Mouse (Mus musculus): ENCODE data around the gene Nod1. TPM values are rescaled to one million over a fixed set of nuclear protein-coding genes. Genes with fewer than 3 reads are reported as not detected.

The Nod1 gene
- polyA plus RNA-seq, 1 experiment, result 4.7 TPM

DNA sequence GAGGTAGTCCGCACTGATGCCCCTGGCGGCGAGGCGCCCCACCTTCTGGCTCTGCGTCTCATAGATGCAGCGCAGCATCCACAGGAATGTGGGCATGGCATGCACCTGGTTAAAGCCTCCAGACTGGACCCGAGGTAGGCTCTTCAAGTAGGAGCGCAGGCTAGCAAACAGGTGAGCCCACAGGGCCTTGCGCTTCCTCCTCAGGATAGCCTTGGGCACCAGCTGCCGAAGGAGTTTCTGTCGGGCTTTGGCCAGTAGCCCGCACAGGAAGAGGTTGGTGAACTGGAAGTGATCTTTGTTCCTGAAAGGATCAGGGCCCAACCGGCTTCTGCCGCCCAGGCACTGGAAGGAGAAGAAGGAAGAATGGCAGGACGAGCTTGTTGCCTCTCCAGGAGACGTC lies 29.1 kb downstream of the Nod1 start:
- DNase-seq (ENCODE audit: extremely low spot score in 1 of 2, low spot score in 1 of 2), result no peak

DNA sequence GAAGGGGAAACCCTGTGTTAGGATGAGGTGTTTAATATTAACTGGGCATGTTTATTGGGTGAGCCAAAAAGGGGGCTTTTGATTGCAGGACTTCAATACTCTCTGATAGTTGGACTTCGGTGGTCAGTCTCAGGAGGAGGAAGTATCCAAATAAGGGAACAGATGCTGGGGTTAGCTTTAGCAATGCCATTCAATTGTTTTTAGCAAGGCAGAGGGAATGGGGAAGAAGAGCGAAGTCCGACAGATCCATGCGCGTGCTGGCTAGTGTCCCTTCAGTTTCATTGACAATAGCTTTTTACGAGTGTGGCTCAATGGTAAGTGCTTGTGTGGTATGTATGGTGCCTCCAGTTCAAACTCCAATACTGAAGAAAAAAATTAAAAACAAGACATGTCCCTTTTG lies 31.3 kb downstream of the Nod1 start:
- no peak for DNase-seq (ENCODE audit: extremely low spot score in 1 of 2, low spot score in 1 of 2)

DNA sequence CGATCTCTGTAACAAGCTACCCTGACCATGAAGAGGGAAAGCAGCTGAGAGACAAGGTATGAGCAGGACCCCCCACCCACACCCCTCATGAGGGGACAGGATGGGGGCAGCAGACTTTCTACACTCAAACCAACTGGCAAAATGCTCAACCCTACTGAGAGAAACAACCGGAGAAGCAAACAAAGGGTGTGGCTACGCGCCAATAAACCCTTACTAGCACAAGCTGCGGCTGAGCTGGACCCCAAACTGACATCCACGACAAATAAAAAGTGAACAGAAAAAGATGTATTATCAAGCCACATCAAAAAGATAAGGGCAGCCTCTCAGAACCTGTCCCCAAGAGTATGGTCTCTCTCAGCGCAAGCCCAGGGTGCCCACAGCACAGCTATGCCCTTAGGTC lies 32.3 kb downstream of the Nod1 start:
- no peak for DNase-seq (ENCODE audit: extremely low spot score in 1 of 2, low spot score in 1 of 2)

DNA sequence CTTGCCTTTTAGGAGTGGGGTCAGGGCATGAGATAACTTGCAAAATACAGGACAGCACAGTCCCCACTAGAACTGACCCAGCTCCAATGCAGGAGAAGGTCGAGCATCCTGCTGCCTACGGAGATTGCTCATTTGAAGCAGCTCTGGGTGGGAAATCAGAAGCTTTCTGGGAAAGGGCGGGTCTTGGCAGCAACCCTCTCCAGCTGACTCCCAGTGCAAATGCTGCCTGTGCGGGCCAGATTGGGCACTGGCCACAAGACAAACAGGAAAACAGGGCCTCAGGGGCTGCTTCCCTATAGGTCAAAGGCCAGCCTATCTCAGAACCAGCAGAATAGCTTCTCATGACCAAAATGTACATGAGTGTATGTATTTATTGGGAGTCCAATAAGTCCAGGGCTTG lies 32.8 kb downstream of the Nod1 start:
- no peak for DNase-seq (ENCODE audit: extremely low spot score in 1 of 2, low spot score in 1 of 2)

DNA sequence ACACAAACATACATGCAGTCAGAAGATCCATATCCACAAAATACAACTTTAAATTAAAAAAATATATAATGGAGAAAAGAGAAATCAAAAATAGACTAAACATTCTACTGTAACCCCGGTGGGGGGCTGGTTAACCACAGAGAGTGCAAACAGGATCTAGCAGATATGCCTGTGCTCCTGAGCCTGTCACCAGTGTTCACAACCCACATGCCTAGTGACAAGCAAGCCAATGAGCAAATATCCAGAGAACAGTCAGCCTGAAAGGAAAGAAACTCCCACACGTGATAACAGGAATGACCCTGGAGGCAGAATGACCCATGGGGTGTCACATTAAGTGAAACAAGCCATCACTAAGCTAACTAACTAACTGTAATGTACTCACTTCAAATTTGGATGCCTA lies 35.9 kb downstream of the Nod1 start:
- DNase-seq (ENCODE audit: extremely low spot score in 1 of 2, low spot score in 1 of 2), result no peak

DNA sequence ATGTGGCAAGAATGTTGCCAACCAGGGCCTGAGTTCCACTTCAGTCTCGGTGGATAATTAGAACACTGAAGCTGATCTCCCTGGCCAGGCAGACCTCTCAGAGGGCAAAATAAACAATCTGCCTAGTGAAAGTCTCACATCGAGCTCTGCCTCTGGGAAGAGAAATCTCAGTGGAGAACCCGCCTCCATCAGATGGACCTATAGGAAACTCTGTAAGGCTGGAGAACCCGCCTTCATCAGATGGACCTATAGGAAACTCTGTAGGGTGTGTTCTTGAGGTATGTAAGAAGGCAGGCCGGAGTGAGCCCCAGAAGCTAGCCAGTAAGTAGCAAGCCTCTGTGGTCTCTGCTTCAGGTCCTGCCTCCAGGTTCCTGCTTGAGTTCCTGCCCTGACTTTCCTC lies 37.5 kb downstream of the Nod1 start:
- no peak for DNase-seq (ENCODE audit: extremely low spot score in 1 of 2, low spot score in 1 of 2)

DNA sequence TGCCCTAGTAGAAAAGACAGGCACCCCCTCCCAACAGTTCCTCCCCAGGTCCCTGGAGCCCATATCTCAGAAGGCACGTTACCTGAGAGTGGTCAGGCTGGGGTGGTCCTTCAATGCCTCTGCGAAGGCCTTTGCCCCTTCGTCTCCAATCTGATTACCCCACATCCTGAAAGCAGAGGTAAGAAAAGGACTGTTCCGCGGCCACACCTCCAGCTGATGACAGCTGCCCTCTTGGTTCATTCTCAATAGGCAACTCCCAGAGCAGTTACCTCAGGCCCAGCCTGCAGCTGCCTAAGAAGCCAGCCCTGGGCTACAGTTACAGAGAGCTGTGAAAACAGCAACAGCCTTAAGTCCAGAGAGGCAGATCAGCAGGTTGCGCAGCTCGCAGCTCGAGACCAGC lies 38.1 kb downstream of the Nod1 start:
- no peak for DNase-seq (ENCODE audit: extremely low spot score in 1 of 2, low spot score in 1 of 2)

DNA sequence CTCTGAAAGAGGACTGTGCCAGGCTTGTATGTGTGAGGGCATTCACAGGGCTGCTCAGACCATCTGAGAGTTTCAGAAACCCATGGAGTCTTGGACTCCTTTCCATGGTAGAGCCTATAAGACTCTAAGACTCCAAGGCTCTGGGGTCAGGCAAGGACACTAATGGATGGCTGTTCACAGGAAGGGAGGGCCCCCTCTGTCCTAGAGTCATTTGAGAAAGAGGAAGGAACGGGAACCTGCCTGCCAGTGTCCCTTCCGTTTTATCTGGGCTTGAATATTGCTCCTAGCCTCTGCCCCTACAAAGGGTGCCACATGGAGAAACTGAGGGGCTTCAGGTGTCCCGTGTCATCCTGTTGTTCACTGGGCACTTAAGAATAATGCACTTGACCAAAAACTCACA lies 38.5 kb downstream of the Nod1 start:
- DNase-seq (ENCODE audit: extremely low spot score in 1 of 2, low spot score in 1 of 2), result no peak

DNA sequence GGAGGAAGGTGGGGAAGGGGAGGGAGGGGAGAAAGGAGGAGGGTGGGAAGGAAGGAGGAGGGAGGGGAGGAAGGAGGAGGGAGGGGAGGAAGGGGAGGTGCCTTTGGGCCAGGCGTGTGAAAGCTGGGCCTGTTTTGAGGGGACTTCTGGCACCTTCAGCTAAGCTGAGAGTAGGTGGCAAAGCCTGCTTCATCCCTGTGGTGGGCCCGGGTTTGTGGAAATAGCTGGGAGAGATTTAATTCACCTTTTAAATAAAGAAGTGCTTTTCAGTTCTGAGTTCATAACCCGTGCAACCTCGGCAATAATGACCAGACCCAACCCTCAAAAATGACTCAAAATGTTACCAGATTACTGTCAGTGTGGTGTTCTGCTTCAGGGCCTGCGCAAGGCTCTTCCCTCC lies 39.2 kb downstream of the Nod1 start:
- no peak for DNase-seq (ENCODE audit: extremely low spot score in 1 of 2, low spot score in 1 of 2)

DNA sequence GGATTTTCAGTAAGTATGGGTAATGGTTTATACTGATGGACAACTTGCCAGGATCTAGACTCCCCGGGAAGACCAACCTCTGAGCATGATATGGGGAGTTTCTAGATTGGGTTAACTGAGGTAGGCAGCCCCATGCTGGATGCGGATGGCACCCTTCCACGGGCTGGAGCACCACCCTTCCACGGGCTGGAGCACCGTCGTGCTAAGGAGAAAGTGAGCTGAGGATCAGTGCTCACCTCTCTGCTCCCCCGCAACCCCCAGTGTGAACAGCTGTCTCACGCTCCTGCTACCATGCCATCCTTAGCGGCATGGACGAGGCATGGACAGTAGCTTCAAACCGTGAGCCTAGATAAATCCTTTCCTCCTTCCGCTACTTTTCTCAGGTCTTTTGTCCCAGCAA lies 39.9 kb downstream of the Nod1 start:
- no peak for DNase-seq (ENCODE audit: extremely low spot score in 1 of 2, low spot score in 1 of 2)

DNA sequence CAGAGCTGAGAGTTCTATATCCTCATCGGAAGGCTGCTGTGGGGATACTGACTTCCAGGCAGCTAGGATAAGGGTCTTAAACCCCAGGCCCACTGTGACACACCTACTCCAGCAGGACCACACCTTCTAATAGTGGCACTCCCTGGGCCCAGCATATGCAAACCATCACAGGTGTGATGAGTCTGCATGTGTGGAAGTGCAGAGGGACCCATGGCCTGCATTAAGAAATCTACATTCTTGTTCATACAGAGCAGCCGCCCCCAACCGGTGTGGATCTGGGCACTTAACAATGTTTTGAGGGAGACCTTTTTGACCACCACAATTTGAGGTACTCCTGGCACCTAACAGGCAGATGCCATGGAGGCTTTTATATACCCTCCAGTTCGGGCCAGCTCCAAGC lies 40.8 kb downstream of the Nod1 start:
- DNase-seq (ENCODE audit: extremely low spot score in 1 of 2, low spot score in 1 of 2), result no peak

DNA sequence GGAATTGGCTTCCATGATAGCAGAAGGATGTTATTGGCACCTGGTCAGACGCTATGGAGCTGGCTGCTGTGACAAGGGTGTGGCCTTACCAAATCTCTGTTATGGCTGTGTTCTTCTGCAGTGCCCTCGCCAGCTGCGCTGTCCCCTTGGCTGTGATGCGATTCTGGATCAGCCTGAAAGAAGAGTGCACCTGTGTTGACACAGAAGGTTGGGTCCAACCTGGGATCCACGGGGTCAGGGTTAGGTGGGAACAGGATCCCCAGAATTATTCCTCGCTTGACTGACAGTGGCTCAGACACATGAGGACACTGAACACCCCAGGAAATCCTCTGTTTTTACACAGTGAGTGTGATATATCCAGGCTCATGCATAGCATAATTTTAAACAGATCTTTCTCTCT lies 44.5 kb downstream of the Nod1 start:
- DNase-seq (ENCODE audit: extremely low spot score in 1 of 2, low spot score in 1 of 2), result no peak

DNA sequence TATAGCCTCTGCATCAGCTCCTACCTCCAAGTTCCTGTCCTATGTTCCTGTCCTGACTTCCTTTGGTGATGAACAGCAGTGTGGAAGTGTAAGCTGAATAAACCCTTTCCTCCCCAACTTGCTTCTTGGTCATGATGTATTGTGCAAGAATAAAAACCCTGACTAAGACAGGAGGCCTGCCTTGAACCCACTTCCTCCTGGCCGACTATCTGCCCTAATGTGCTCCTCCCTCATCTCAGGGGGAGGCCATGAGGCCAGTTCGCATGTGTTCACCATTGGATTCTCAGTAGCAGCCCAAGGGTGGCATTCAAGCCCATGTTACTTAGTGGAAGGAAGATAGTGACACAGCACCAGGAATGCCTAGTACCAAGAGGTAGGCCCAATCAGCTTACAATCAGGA lies 45.5 kb downstream of the Nod1 start:
- no peak for DNase-seq (ENCODE audit: extremely low spot score in 1 of 2, low spot score in 1 of 2)

DNA sequence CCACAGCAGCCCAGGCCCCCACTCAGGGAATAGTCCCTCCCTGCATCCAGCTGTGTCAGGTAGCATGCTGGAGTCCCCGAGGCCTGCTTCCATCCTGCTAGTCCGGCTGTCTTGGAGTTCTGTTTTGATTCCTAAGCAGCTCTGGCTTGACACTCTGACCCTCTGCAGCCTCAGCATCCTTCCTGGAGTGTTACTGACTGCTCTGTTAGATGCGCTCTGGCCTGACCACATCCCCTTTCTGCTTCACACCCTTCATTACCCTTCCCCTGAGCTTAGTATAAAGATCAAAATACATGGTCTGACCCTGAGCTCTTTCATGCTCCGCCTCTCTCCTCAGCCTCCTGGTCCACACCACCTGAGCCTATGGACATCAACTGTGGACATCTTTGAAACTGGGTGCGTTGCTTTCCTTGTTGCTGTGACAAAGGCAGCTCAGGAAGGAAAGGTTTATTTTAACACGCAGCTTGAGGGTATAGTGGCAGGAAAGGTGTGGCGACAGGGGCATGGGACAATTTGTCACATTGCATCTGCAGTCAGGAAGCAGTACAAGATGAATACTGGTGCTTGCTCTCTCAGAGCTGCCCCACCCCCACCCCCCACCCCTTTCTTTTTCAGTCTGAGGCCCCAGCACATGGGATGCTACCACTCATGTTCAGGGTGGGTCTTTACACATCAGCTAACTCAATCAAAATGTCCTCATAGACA lies 46.5 kb downstream of the Nod1 start:
- no peak for DNase-seq (ENCODE audit: extremely low spot score in 1 of 2, low spot score in 1 of 2)

DNA sequence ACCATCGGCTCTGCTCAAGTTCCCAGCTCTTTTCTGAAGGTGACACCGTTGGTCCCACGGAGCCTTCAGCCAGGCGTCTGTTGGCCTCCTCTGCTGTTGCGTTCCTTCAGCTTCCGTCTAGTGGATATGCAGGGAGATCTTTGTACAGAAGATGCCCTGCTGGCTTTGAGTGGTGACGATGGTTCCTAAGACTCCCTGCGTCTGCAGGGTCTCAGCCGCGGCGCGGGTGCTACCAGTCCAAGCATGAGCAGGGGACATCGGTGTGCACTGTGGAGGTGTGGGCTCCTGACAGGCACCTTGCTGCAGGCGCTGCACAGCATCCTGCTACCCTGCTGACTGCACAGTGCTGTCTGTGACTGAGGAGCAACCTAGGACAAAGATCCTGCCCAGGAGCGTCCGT lies 47.9 kb downstream of the Nod1 start:
- DNase-seq (ENCODE audit: extremely low spot score in 1 of 2, low spot score in 1 of 2), result no peak

DNA sequence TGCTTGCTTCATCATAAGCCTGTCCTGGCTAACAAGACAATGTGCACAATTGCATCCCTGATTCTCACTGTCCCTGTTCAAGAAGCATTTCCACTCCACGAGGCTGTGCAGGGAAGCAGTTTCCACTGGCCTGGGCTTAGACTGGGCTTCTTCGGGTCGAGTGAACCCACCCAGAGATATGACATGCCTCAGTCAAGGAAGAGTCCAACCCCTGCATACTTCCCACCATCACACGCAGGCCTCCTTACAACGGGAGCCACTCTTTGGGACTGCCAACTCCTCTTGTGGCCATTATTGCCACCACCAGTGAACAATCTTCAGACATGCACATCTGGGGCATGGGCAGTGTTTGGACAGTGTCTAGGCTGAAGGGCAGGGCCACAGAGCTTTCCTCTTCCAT lies 53.9 kb downstream of the Nod1 start:
- DNase-seq (ENCODE audit: extremely low spot score in 1 of 2, low spot score in 1 of 2), result no peak

DNA sequence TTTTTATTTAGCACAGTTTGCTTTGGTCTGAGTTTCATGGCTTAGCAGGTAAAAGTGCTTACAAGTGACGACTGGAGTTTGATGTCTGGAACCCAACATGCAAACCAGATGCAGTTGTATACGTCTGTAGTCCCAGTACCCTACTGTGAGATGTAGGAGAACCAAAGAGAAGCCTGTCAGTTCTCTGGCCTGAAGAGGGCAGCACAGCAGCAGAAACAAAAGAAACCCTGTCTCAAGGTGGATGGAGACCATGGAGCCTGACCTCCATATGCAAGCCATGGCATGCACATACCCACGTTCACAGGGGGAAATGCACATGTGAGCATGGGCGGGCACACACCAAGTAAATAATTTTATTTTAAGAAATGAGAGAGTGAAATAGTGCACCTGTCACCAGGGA lies 54.9 kb downstream of the Nod1 start:
- DNase-seq (ENCODE audit: extremely low spot score in 1 of 2, low spot score in 1 of 2), result peak in 1 of 2 experiments; percentile 60

DNA sequence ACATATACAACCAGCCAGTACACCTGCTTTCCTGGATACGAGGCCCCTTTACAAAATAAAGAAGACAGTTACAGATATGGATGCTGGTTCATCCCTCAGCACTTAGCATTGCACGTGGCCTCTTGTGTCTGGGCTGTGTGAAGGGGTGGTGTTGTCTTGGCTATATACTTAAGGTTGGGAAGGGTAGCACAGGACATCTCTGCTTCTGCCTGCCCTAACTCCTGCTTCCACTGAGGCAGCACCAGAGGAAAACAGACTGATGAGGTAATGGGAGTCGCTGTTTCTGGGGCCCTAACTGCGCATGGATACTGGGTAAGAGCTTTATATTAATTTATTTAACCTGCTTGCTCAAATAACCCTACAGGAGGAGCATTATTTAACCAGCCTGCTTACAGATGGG lies 55.5 kb downstream of the Nod1 start:
- DNase-seq (ENCODE audit: extremely low spot score in 1 of 2, low spot score in 1 of 2), result no peak

DNA sequence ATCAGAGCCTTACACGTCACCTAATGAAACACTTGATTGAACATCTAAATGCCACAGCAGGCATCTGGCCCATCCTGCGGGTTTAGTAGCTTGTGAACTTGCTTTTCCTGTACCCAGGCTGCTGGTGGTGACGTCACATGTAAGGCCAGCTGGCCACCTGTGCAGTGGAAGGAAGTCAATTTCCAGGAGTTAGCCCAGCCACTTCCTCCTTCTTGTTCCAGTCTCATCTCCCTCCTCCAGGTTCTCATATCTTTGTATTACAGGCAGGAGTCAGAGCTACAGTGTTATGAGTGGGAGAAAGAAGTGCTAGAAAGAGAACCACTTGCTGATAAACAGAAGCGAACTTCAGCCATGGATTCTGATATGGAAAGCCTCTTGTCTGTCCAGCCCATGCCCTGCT lies 56.2 kb downstream of the Nod1 start:
- no peak for DNase-seq (ENCODE audit: extremely low spot score in 1 of 2, low spot score in 1 of 2)

DNA sequence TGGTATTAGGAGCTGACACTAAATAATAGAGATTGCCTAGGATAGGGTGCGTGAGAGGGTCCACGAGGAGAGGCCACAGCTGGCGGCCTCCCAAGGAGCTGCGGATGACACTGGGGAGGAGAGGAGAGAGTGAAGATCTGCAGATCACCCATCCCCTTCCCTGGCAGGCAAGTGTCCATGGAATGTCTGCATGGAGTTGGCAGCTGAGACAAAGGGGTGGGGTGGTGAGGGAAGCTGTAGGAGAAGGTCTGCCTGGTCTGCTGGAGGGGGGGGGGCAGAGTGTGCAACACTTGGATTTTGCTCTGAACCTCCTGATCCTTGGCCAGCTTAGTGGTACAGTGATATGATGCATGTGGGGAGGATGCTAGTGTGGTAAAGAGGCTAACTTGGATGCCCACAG lies 57.4 kb downstream of the Nod1 start:
- no peak for DNase-seq (ENCODE audit: extremely low spot score in 1 of 2, low spot score in 1 of 2)

DNA sequence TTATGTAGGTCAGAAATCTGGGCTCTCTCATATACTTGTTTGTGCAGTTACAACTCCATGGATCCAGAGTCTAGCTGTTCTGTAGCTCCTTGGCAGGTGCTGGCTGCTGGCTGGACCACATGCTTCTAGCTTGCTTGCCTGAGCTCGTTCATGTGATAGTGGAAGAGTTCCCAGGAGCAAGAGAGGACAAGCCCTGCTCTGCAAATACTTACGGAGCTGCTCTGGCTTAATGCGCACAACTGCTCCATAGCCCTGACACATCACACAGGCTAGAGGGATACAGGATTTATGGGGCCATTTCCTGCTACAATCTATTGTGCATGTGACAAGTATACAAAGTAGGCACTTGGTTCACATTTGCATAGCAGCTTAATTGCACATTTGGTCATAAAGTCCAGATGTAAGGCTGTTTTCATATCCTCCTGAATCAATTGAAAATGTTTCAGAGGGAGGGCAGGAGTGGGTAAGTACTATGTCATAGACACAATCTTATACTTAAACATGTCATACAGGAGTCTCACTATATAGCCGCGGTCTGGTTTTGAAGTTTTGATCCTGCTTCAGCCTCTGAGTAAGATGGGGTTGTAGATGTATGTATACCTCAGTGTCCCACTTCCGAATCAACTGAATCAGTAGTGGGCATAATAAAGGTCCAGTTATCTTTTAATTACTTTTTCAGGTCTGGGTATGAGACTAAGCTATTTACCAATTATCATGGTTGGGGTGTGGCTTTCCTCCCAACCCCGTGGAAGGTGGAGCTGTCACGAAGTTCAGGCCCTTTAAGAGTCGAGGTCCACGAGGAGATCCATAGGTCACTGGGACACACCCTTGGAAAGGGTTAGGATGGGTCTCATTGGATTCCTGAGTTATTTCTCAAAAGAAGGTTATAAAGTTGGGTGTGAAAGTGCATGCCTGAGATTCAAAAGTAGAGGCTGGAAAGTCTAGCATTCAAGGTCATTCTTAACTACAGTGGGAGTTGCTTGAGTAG lies 66.1 kb downstream of the Nod1 start:
- no peak for DNase-seq (ENCODE audit: extremely low spot score in 1 of 2, low spot score in 1 of 2)

DNA sequence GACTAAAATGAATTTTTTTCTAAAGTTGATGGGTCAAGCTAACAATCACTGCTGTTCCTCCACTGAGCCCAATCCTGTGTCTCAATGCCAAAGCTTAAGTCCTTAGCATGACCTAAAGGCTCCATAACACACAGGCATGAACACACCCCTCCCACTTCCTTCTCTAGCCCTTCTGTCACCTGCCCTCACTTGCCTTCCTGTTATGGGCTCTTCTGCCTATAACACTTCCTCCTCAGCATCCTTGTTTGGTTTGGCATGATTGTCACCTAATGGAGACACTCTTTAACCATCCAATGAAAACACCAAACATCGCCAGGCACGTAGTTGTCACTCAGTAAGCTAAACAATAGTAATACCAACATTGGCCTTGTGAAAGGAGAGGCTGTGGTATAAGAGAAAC lies 69.9 kb downstream of the Nod1 start:
- no peak for DNase-seq (ENCODE audit: extremely low spot score in 1 of 2, low spot score in 1 of 2)

Measured in frontal cortex, adult 2 months (tissue).